Mouse (Mus musculus) lung, postnatal 0 days (tissue): Measurements from ENCODE around the gene Tceal7.

Experiments
- CTCF ChIP-seq: IDR thresholded peaks from 2 replicates; pipeline ENCODE4 v1.5.1; 2016; ENCODE audit warnings: antibody characterized with exemption, mild to moderate bottlenecking
- EP300 ChIP-seq: IDR thresholded peaks from 2 replicates; pipeline ENCODE4 v1.6.1; 2016; ENCODE audit warnings: antibody characterized with exemption, mild to moderate bottlenecking, control low read depth

- TF ChIP-seq CTCF (no peak), EP300 (no peak)
Observed at GRCm38 (mm10) chrX:136243181-136243580, 28.6 kb downstream of the Tceal7 start.
